ENCODE assay signal across 16 mouse cellular contexts in genomic region chr3:45432172-45432765, GRCm38 (mm10). TPM values are rescaled to one million over a fixed set of nuclear protein-coding genes. Genes with fewer than 3 reads are reported as not detected.
DNase-seq lines count a peak whose midpoint lies in the region; ATAC-seq and TF ChIP-seq lines count a peak whose summit lies in the region.
"Had no signal": no experiment of that assay in that cellular context is flagged by ENCODE, and none has a peak within 500 bp of the region (broad histone marks: within the 10 kb centered on the region; RNA-seq: fewer than 3 reads in every experiment).

No protein-coding gene starts in this region.

- peak; percentile 18 to 22 for DNase-seq in cerebellum, postnatal 10 days
- no peak for DNase-seq in cerebellum, adult 8-10 months
- DNase-seq in left cerebral cortex, adult 18-20 months (ENCODE audit: low spot score in 2 of 2), result peak; percentile 15 to 25
- no peak for DNase-seq in left cerebral cortex, adult 8-10 months (ENCODE audit: low spot score in 2 of 2)
- peak; percentile 7 to 13 for DNase-seq in layer of hippocampus, adult 2 months (ENCODE audit: low spot score in 2 of 2)
- DNase-seq in right cerebral cortex, adult 18-20 months, result peak; percentile 12
- DNase-seq in heart, adult 9 months (ENCODE audit: low spot score in 2 of 2), result no peak
- DNase-seq: gastrocnemius, adult 2 months; kidney, adult 2 months; spleen, adult 18-20 months had no signal

- H3K27ac ChIP-seq in layer of hippocampus, adult 2 months, result peak overlapping the region; percentile 24; the same call in 1 of the 2 replicates
- H3K27ac ChIP-seq: gastrocnemius, adult 2 months; heart, embryonic 10.5 days; hindbrain, embryonic 14.5 days; liver, embryonic 15.5 days had no signal

- no peak for ATAC-seq in erythroblast, adult 5-6 weeks (replicated peaks; ENCODE audit: low FRiP score, poor library complexity, severe bottlenecking)
- ATAC-seq: midbrain, embryonic 16.5 days; Patski had no signal

- H3K4me3 ChIP-seq in layer of hippocampus, adult 2 months, result peak overlapping the region; percentile 32
- H3K4me3 ChIP-seq: gastrocnemius, adult 2 months; heart, embryonic 10.5 days; liver, embryonic 15.5 days had no signal

- no peak for TF ChIP-seq CTCF in layer of hippocampus, adult 2 months (conservative IDR thresholded peaks at IDR 0.05)

RNA-seq across cellular contexts. Expression of gene Pcdh10, which starts 54.1 kb away (rescaled TPM):
- total RNA-seq in left cerebral cortex, adult 18-20 months (2021), result 100 to 1,000 TPM; 178 to 187 TPM
- 100 to 1,000 TPM; 180 to 208 (median 195) TPM for total RNA-seq in left cerebral cortex, adult 8-10 months (2022)
- total RNA-seq in layer of hippocampus, adult 2 months (2021), result 10 to 100 TPM; 91.9 to 92.5 TPM
- total RNA-seq in erythroblast, adult 5-6 weeks (2015; ENCODE audit: low replicate concordance), result not detected in 2 replicates
- total RNA-seq in erythroblast, adult 5-6 weeks (2017; ENCODE audit: low replicate concordance), result 0.14 TPM in 1 of 2 replicates, not detected in the other

Comparison
In these comparisons a context has a peak if more than half of its experiments do, and no peak if none do; other contexts are left out.
1. DNase-seq: peak in cerebellum, postnatal 10 days (2 of 2), left cerebral cortex, adult 18-20 months (2 of 2), layer of hippocampus, adult 2 months (2 of 2) and right cerebral cortex, adult 18-20 months (single experiment); none in cerebellum, adult 8-10 months (single experiment), left cerebral cortex, adult 8-10 months (0 of 2) and heart, adult 9 months (0 of 2).
2. RNA of gene Pcdh10, which starts 54.1 kb away (total RNA-seq): 180 to 208 TPM in left cerebral cortex, adult 8-10 months, 178 to 187 TPM in left cerebral cortex, adult 18-20 months and 91.9 to 92.5 TPM in layer of hippocampus, adult 2 months; 0.14 TPM in erythroblast, adult 5-6 weeks; every median in the first group is over 10 times any median in the second.